In genomic region chr17:74395383-74396065, GRCm38 (mm10) we compare ENCODE assay signal across 8 mouse cellular contexts. TPM values are rescaled to one million over a fixed set of nuclear protein-coding genes. Genes with fewer than 3 reads are reported as not detected.
DNase-seq lines count a peak whose midpoint lies in the region; ATAC-seq and TF ChIP-seq lines count a peak whose summit lies in the region.

Gene Slc30a6, plus strand, starts transcription at chr17:74395608.

- TF ChIP-seq CTCF in gastrocnemius, adult 2 months (IDR thresholded peaks at IDR 0.05), result no peak
- no peak for TF ChIP-seq CTCF in hindbrain, postnatal 0 days (IDR thresholded peaks at IDR 0.05; ENCODE audit: low read depth)
- TF ChIP-seq CTCF in left cerebral cortex, adult 2 months (IDR thresholded peaks at IDR 0.05), result no peak

- H3K27ac ChIP-seq in gastrocnemius, adult 2 months, result peak within 1 kb of the TSS; percentile 92
- H3K27ac ChIP-seq in hindbrain, postnatal 0 days, result peak within 1 kb of the TSS; percentile 90
- peak within 1 kb of the TSS; percentile 81 for H3K27ac ChIP-seq in left cerebral cortex, adult 2 months

- H3K4me3 ChIP-seq in gastrocnemius, adult 2 months, result peak within 1 kb of the TSS; percentile 92
- peak within 1 kb of the TSS; percentile 79 for H3K4me3 ChIP-seq in hindbrain, postnatal 0 days (ENCODE audit: low read length)
- H3K4me3 ChIP-seq in left cerebral cortex, adult 2 months, result peak within 1 kb of the TSS; percentile 89

- H3K4me1 ChIP-seq in hindbrain, postnatal 0 days (ENCODE audit: insufficient read depth, low read length), result peaks cover 7% of the 10 kb centered on the region; the same call in 1 of the 2 replicates

- peak within 1 kb of the TSS; percentile 72 for H3K4me2 ChIP-seq in hindbrain, postnatal 0 days (ENCODE audit: low read depth, low read length)

- peak within 1 kb of the TSS; percentile 76 for H3K9ac ChIP-seq in hindbrain, postnatal 0 days (replicated peaks; ENCODE audit: low read length)

- no peaks in the 10 kb centered on the region for H3K36me3 ChIP-seq in hindbrain, postnatal 0 days (ENCODE audit: insufficient read depth, low read length)

- WGBS in hindbrain, postnatal 0 days, result under 1% methylated on average over 41 of the region's 41 CpGs

- DNase-seq in ZHBTc4 (ENCODE audit: low read depth, low spot score), result peak; percentile 96
- DNase-seq in gastrocnemius, adult 2 months, result peak; percentile 98
- peak; percentile 98 for DNase-seq in hindbrain, postnatal 0 days (ENCODE audit: low spot score)
- peak; percentile 95 to 97 for DNase-seq in left cerebral cortex, adult 2 months (ENCODE audit: extremely low spot score in 1 of 2, low spot score in 2 of 2)
- DNase-seq in right cerebral cortex, adult 2 months (ENCODE audit: low spot score in 2 of 2), result peak; percentile 98
- DNase-seq in urinary bladder, postnatal 14 days (ENCODE audit: low spot score), result peak; percentile 97

- peak; percentile 97 for ATAC-seq in common myeloid progenitor, adult 5-6 weeks (replicated peaks; ENCODE audit: low read depth, poor library complexity, severe bottlenecking)
- peak; percentile 99 for ATAC-seq in hindbrain, postnatal 0 days
- peak; percentile 99 for ATAC-seq in megakaryocyte, adult 5-6 weeks (ENCODE audit: poor library complexity, severe bottlenecking)

- intact Hi-C loops in gastrocnemius, adult 2 months (cut with DNase I), result loop anchor here (1.0 to 2.0 kb wide), 2 partner anchors 53 to 94 kb away; partner anchors contain the start of gene Yipf4
- intact Hi-C loops in left cerebral cortex, adult 2 months (cut with DNase I), result loop anchor here (2.0 to 5.0 kb wide), 3 partner anchors 57 to 322 kb away; partner anchors contain the start of genes Spast, Ttc27 and Yipf4

- no peaks in the 10 kb centered on the region for H3K27me3 ChIP-seq in hindbrain, postnatal 0 days (ENCODE audit: insufficient read depth, low read length)

- no peaks in the 10 kb centered on the region for H3K9me3 ChIP-seq in hindbrain, postnatal 0 days (ENCODE audit: low read length)

RNA-seq across cellular contexts. Expression of gene Slc30a6, which starts in this region (rescaled TPM):
- total RNA-seq in common myeloid progenitor, adult 5-6 weeks (2017), result 9.1 and 13.8 TPM in 2 replicates
- 1 to 10 TPM; 5.8 to 6.5 TPM for total RNA-seq in gastrocnemius, adult 2 months (2021)
- 22.1 and 23.5 TPM in 2 replicates for total RNA-seq in hindbrain, postnatal 0 days (2014; rRNA removed)
- polyA plus RNA-seq in hindbrain, postnatal 0 days (2015; fragmentation: Nextera tagmentation; extraction: Ambion mirVana), result 25.6 and 26.9 TPM in 2 replicates
- total RNA-seq in left cerebral cortex, adult 2 months (2021), result 10 to 100 TPM; 12.6 to 15.6 TPM
- total RNA-seq in megakaryocyte, adult 5-6 weeks (2015), result 14.1 and 15.9 TPM in 2 replicates
- total RNA-seq in megakaryocyte, adult 5-6 weeks (2017), result 7.8 and 12.2 TPM in 2 replicates

Comparison
In these comparisons a context has a peak if more than half of its experiments do, and no peak if none do; other contexts are left out.
1. Peak in every context shown above with its lines: DNase-seq, ATAC-seq, H3K4me3 ChIP-seq and H3K27ac ChIP-seq.